Mouse (Mus musculus) CH12.LX (cell line): ENCODE results near the gene Gm43191. TPM values are rescaled to one million over a fixed set of nuclear protein-coding genes. Genes with fewer than 3 reads are reported as not detected.

Source experiments
- DNase-seq: peaks from one replicate; pipeline ENCODE4 v3.0.0-alpha.2; 2013; ENCODE audit errors: extremely low read depth
- H3K27ac ChIP-seq: 2 replicates; pipeline ENCODE4 v1.5.1; 2012; ENCODE audit warnings: low read depth, mild to moderate bottlenecking, control low read depth, moderate library complexity; ENCODE audit not compliant: insufficient read depth
- H3K27me3 ChIP-seq: replicated peaks from 2 replicates; pipeline ENCODE3; 2012; ENCODE audit warnings: inconsistent platforms
- H3K36me3 ChIP-seq, 2 experiments: replicated peaks in 1 of 2; 2 replicates each; pipeline versions ENCODE3 to v1.6.1; 2012; ENCODE audit warnings: inconsistent platforms in 1 of 2, low read length in 1 of 2, mild to moderate bottlenecking in 1 of 2, mixed read lengths in 1 of 2, moderate library complexity in 1 of 2; ENCODE audit not compliant: control insufficient read depth in 1 of 2, insufficient read depth in 1 of 2
- H3K4me1 ChIP-seq, 2 experiments: 2 replicates each; pipeline ENCODE4 v1.6.1; 2012; ENCODE audit warnings: inconsistent platforms in 1 of 2, moderate library complexity in 1 of 2; ENCODE audit not compliant: insufficient read depth in 2 of 2, control insufficient read depth in 1 of 2
- H3K4me2 ChIP-seq: 2 replicates; pipeline ENCODE4 v1.6.1; 2012; ENCODE audit warnings: low read depth, mild to moderate bottlenecking, control low read depth; ENCODE audit not compliant: poor library complexity, insufficient read depth, severe bottlenecking
- H3K4me3 ChIP-seq, 3 experiments: fragments of 150-350 bp in 1 of 3; sonication (generic) in 1 of 3; replicated peaks in 1 of 3; 2 replicates each; pipeline versions ENCODE3 to v1.5.1; 2011 to 2012; ENCODE audit warnings: low read depth in 2 of 3, low read length in 2 of 3, mild to moderate bottlenecking in 2 of 3, moderate library complexity in 2 of 3, control low read depth in 1 of 3, improper control_type of control experiment in 1 of 3, inconsistent platforms in 1 of 3, mixed read lengths in 1 of 3; ENCODE audit not compliant: poor library complexity in 1 of 3
- H3K79me2 ChIP-seq: replicated peaks from 2 replicates; pipeline ENCODE4 v1.6.1; 2012; ENCODE audit warnings: mild to moderate bottlenecking, moderate library complexity; ENCODE audit not compliant: control insufficient read depth, poor library complexity, insufficient read depth, severe bottlenecking; ENCODE audit errors: extremely low read depth
- H3K9ac ChIP-seq: 2 replicates; pipeline ENCODE4 v1.6.1; 2012; ENCODE audit warnings: low read depth, mild to moderate bottlenecking, control low read depth, moderate library complexity; ENCODE audit not compliant: insufficient read depth
- H3K9me3 ChIP-seq: replicated peaks from 2 replicates; pipeline ENCODE3; 2012; ENCODE audit warnings: low read length, inconsistent platforms, mixed read lengths
- BHLHE40 ChIP-seq: IDR thresholded peaks from 2 replicates; pipeline ENCODE4 v1.6.1; 2011; ENCODE audit warnings: mild to moderate bottlenecking, low read depth, low read length, improper control_type of control experiment
- CHD1 ChIP-seq: IDR thresholded peaks from 2 replicates; pipeline ENCODE4 v1.6.1; 2012; ENCODE audit warnings: low read depth, low read length, improper control_type of control experiment, inconsistent platforms
- CHD2 ChIP-seq: IDR thresholded peaks from 2 replicates; pipeline ENCODE4 v1.6.1; 2011; ENCODE audit warnings: low read length, improper control_type of control experiment
- CTCF ChIP-seq, 2 experiments: IDR thresholded peaks in 1 of 2; conservative IDR thresholded peaks in 1 of 2; 2 replicates each; pipeline ENCODE4 v1.5.1; 2011 to 2012; ENCODE audit warnings: low read depth in 2 of 2, low read length in 2 of 2, improper control_type of control experiment in 1 of 2, inconsistent platforms in 1 of 2, mild to moderate bottlenecking in 1 of 2, moderate library complexity in 1 of 2
- E2F4 ChIP-seq: IDR thresholded peaks from 2 replicates; pipeline ENCODE4 v1.6.1; 2011; ENCODE audit warnings: low read depth, low read length, improper control_type of control experiment; ENCODE audit not compliant: insufficient replicate concordance
- ELF1 ChIP-seq: IDR thresholded peaks from 2 replicates; pipeline ENCODE4 v1.6.1; 2014; ENCODE audit warnings: low read depth, mild to moderate bottlenecking, inconsistent platforms, low read length, improper control_type of control experiment
- EP300 ChIP-seq: IDR thresholded peaks from 2 replicates; pipeline ENCODE4 v1.6.1; 2011; ENCODE audit warnings: low read length, improper control_type of control experiment
- ETS1 ChIP-seq: conservative IDR thresholded peaks from 2 replicates; pipeline ENCODE4 v1.6.1; 2012; ENCODE audit warnings: low read depth, mild to moderate bottlenecking, inconsistent platforms, low read length, improper control_type of control experiment, moderate library complexity
- GABPA ChIP-seq: IDR thresholded peaks from 2 replicates; pipeline ENCODE4 v1.6.1; 2012; ENCODE audit warnings: low read depth, low read length, improper control_type of control experiment, inconsistent platforms; ENCODE audit not compliant: insufficient replicate concordance
- HCFC1 ChIP-seq: IDR thresholded peaks from 2 replicates; pipeline ENCODE4 v1.6.1; 2012; ENCODE audit warnings: low read depth, mild to moderate bottlenecking, inconsistent platforms, low read length, improper control_type of control experiment
- IRF4 ChIP-seq: IDR thresholded peaks from 2 replicates; pipeline ENCODE4 v1.6.1; 2014; ENCODE audit warnings: low read depth, mild to moderate bottlenecking, inconsistent platforms, low read length, improper control_type of control experiment
- JUN ChIP-seq: IDR thresholded peaks from 2 replicates; pipeline ENCODE4 v1.6.1; 2011; ENCODE audit warnings: low read depth, mild to moderate bottlenecking, low read length, improper control_type of control experiment, moderate library complexity; ENCODE audit not compliant: insufficient read depth
- JUND ChIP-seq: conservative IDR thresholded peaks from 2 replicates; pipeline ENCODE4 v1.6.1; 2011; ENCODE audit warnings: low read depth, low read length, improper control_type of control experiment
- KAT2A ChIP-seq: IDR thresholded peaks from 2 replicates; pipeline ENCODE4 v1.6.1; 2012; ENCODE audit warnings: low read length, improper control_type of control experiment, inconsistent platforms; ENCODE audit not compliant: insufficient replicate concordance
- MAFK ChIP-seq: IDR thresholded peaks from 2 replicates; pipeline ENCODE4 v1.6.1; 2011; ENCODE audit warnings: low read length, improper control_type of control experiment; ENCODE audit not compliant: insufficient replicate concordance
- MAX ChIP-seq: IDR thresholded peaks from 2 replicates; pipeline ENCODE4 v1.6.1; 2011; ENCODE audit warnings: low read length, improper control_type of control experiment
- MAZ ChIP-seq: IDR thresholded peaks from 2 replicates; pipeline ENCODE4 v1.6.1; 2012; ENCODE audit warnings: low read depth, mild to moderate bottlenecking, inconsistent platforms, low read length, improper control_type of control experiment, moderate library complexity
- MEF2A ChIP-seq: IDR thresholded peaks from 2 replicates; pipeline ENCODE4 v1.6.1; 2014; ENCODE audit warnings: low read depth, mild to moderate bottlenecking, inconsistent platforms, low read length, improper control_type of control experiment, borderline replicate concordance
- MXI1 ChIP-seq: IDR thresholded peaks from 2 replicates; pipeline ENCODE4 v1.6.1; 2011; ENCODE audit warnings: mild to moderate bottlenecking, low read depth, low read length, improper control_type of control experiment
- MYC ChIP-seq: IDR thresholded peaks from 2 replicates; pipeline ENCODE4 v1.6.1; 2011; ENCODE audit warnings: low read depth, mild to moderate bottlenecking, improper control_type of control experiment, low read length
- NELFE ChIP-seq: IDR thresholded peaks from 2 replicates; pipeline ENCODE4 v1.6.1; 2011; ENCODE audit warnings: low read depth, low read length, improper control_type of control experiment
- NRF1 ChIP-seq: IDR thresholded peaks from 2 replicates; pipeline ENCODE4 v1.6.1; 2014; ENCODE audit warnings: low read depth, mild to moderate bottlenecking, inconsistent platforms, low read length, improper control_type of control experiment, moderate library complexity
- PAX5 ChIP-seq: IDR thresholded peaks from 2 replicates; pipeline ENCODE4 v1.6.1; 2012; ENCODE audit warnings: low read length, inconsistent platforms, mixed read lengths
- POLR2A ChIP-seq: IDR thresholded peaks from 2 replicates; pipeline ENCODE4 v1.6.1; 2011; ENCODE audit warnings: low read depth, mild to moderate bottlenecking, improper control_type of control experiment, low read length
- POLR2AphosphoS2 ChIP-seq: IDR thresholded peaks from 2 replicates; pipeline ENCODE4 v1.6.1; 2011; ENCODE audit warnings: low read depth, low read length, improper control_type of control experiment
- RAD21 ChIP-seq: IDR thresholded peaks from 2 replicates; pipeline ENCODE4 v1.6.1; 2011; ENCODE audit warnings: low read depth, mild to moderate bottlenecking, low read length, improper control_type of control experiment, moderate library complexity
- SIN3A ChIP-seq: IDR thresholded peaks from 2 replicates; pipeline ENCODE4 v1.6.1; 2012; ENCODE audit warnings: low read length, improper control_type of control experiment, inconsistent platforms
- SMC3 ChIP-seq: IDR thresholded peaks from 2 replicates; pipeline ENCODE4 v1.6.1; 2011; ENCODE audit warnings: low read depth, low read length, improper control_type of control experiment
- TBP ChIP-seq: conservative IDR thresholded peaks from 2 replicates; pipeline ENCODE4 v1.6.1; 2011; ENCODE audit warnings: low read depth, low read length, improper control_type of control experiment
- TCF12 ChIP-seq: IDR thresholded peaks from 2 replicates; pipeline ENCODE4 v1.6.1; 2014; ENCODE audit warnings: low read depth, mild to moderate bottlenecking, inconsistent platforms, low read length, improper control_type of control experiment
- UBTF ChIP-seq: IDR thresholded peaks from 2 replicates; pipeline ENCODE4 v1.6.1; 2012; ENCODE audit warnings: low read depth, mild to moderate bottlenecking, inconsistent platforms, low read length, improper control_type of control experiment, moderate library complexity
- USF2 ChIP-seq: conservative IDR thresholded peaks from 2 replicates; pipeline ENCODE4 v1.6.1; 2011; ENCODE audit warnings: low read depth, low read length, improper control_type of control experiment
- ZC3H11A ChIP-seq: IDR thresholded peaks from 2 replicates; pipeline ENCODE4 v1.6.1; 2012; ENCODE audit warnings: low read depth, mild to moderate bottlenecking, inconsistent platforms, low read length, improper control_type of control experiment
- ZMIZ1 ChIP-seq: IDR thresholded peaks from 2 replicates; pipeline ENCODE4 v1.6.1; 2012; ENCODE audit warnings: low read depth, mild to moderate bottlenecking, inconsistent platforms, low read length, improper control_type of control experiment
- ZNF384 ChIP-seq: IDR thresholded peaks from 2 replicates; pipeline ENCODE4 v1.6.1; 2012; ENCODE audit warnings: low read depth, low read length, improper control_type of control experiment, inconsistent platforms
- dilution Hi-C: fragments of 300-500 bp; cut with MboI; formaldehyde crosslinking; loops from 2 replicates; pipeline ENCODE4 v1.14.3; 2020; ENCODE audit warnings: low sequenced_read_pairs; ENCODE audit not compliant: extremely low pct_unique_long_range_greater_than_20kb, extremely low pct_ligation_motif_present
- in situ Hi-C: fragments of 300-500 bp; cut with MboI; formaldehyde crosslinking; loops from 3 replicates; pipeline ENCODE4 v1.14.3; 2019; ENCODE audit warnings: low sequenced_read_pairs, low pct_ligation_motif_present, low pct_unique_long_range_greater_than_20kb, mixed read lengths
- polyA plus RNA-seq: library from polyadenylated mRNA; unstranded; fragments of >175 nt; gene quantifications from 2 replicates; pipeline ENCODE4 v1.2.1, GENCODE M21; 2012; ENCODE audit warnings: low read depth; ENCODE audit not compliant: insufficient read length
- total RNA-seq, 2 experiments: library from RNA; depleted of rRNA; stranded (reverse); fragments of 300-350 nt in 1 of 2; fragments of >200 nt in 1 of 2; gene quantifications; 2 replicates each; pipeline ENCODE4 v1.2.3; 2012 to 2014

Gene Gm43191
- total and polyA plus RNA-seq, 3 experiments, result 0.51 TPM; not detected in 2

GRCm38 (mm10) chr3:116594728-116595602 lies 86.1 kb downstream of the Gm43191 start, which contains the start of gene Sass6:
TSS of gene Sass6 (plus strand) at chr3:116594982.
- H3K4me3 ChIP-seq, result peak within 1 kb of the TSS; percentile 67 to 91 (median 72)
- H3K79me2 ChIP-seq, result peaks cover 33% of the 10 kb centered on the region
- H3K4me1 ChIP-seq, result peaks cover 0 to 20% of the 10 kb centered on the region in 2 experiments; a peak in 2 of 4 replicates
- peak within 1 kb of the TSS; percentile 66 for H3K9ac ChIP-seq
- H3K27ac ChIP-seq, result peak within 1 kb of the TSS; percentile 54
- in situ Hi-C loops, result loop anchor here (10.0 to 25.0 kb wide), 2 partner anchors 140 to 258 kb away; no protein-coding TSS in a partner anchor
- H3K4me2 ChIP-seq, result peak within 1 kb of the TSS; percentile 79; the same call in 1 of the 2 replicates
- peak; percentile 88; the same call in 1 of the 2 replicates for TF ChIP-seq KAT2A
- TF ChIP-seq POLR2AphosphoS2, result no peak
- peak; percentile 38; the same call in 1 of the 2 replicates for TF ChIP-seq TCF12
- TF ChIP-seq POLR2A, result peak; percentile 83
- TF ChIP-seq JUND, result no peak
- peak; percentile 32; the same call in 1 of the 2 replicates for TF ChIP-seq MAZ
- TF ChIP-seq SMC3, result peak; percentile 4; the same call in 1 of the 2 replicates
- no peak for TF ChIP-seq MAFK
- no peak for TF ChIP-seq ZC3H11A
- TF ChIP-seq PAX5, result no peak
- no peak for TF ChIP-seq UBTF
- no peak for TF ChIP-seq ZMIZ1
- no peak for TF ChIP-seq MAX
- no peak; the same call in 1 of the 2 replicates for TF ChIP-seq IRF4
- no peak for TF ChIP-seq EP300
- no peak for TF ChIP-seq CTCF (conservative IDR thresholded peaks at IDR 0.05 in 1 of 2, IDR thresholded peaks at IDR 0.05 in 1 of 2; ENCODE audit: low read depth in 2 of 2, low read length in 2 of 2)
- peak; percentile 87 for TF ChIP-seq ELF1
- no peak for TF ChIP-seq USF2
- no peak for TF ChIP-seq JUN
- TF ChIP-seq MYC, result peak; percentile 67; the same call in 1 of the 2 replicates
- TF ChIP-seq GABPA, result no peak; the same call in 1 of the 2 replicates
- TF ChIP-seq E2F4, result peak; percentile 91
- no peak for TF ChIP-seq BHLHE40
- TF ChIP-seq RAD21, result no peak
- TF ChIP-seq NELFE, result 0 out of 2 replicates have a peak, but pooled peaks have one; percentile 51
- TF ChIP-seq CHD2, result no peak
- TF ChIP-seq SIN3A, result peak; percentile 93
- 0 out of 2 replicates have a peak, but pooled peaks have one; percentile 53 for TF ChIP-seq TBP
- TF ChIP-seq MXI1, result peak; percentile 79
- TF ChIP-seq MEF2A, result peak; percentile 47; the same call in 1 of the 2 replicates
- TF ChIP-seq CHD1, result no peak
- no peak for TF ChIP-seq ZNF384
- no peak for TF ChIP-seq ETS1
- TF ChIP-seq NRF1, result peak; percentile 43
- TF ChIP-seq HCFC1, result peak; percentile 95
- TF ChIP-seq, all 38 proteins: peak for 15
- no peaks in the 10 kb centered on the region for H3K9me3 ChIP-seq
- H3K36me3 ChIP-seq, result peaks cover 13 to 42% of the 10 kb centered on the region in 2 experiments
- dilution Hi-C loops, result no loop called here
- peak; percentile 96 for DNase-seq
- no peaks in the 10 kb centered on the region for H3K27me3 ChIP-seq
